Mouse (Mus musculus): ENCODE results near the gene Slc16a10. TPM values are rescaled to one million over a fixed set of nuclear protein-coding genes. Genes with fewer than 3 reads are reported as not detected.

Gene Slc16a10
- polyA plus RNA-seq, 1 experiment: 5.4 TPM

GRCm38 (mm10) chr10:40077960-40078353 lies 64.1 kb downstream of the Slc16a10 start:
- no peaks in the 10 kb centered on the region for H3K36me3 ChIP-seq (ENCODE audit: control insufficient read depth, insufficient read depth, low read length, poor library complexity, severe bottlenecking)
- no peak for TF ChIP-seq CTCF (IDR thresholded peaks at IDR 0.05; ENCODE audit: low read depth, low read length)
- no peak for TF ChIP-seq EP300 (IDR thresholded peaks at IDR 0.05; ENCODE audit: insufficient read depth, low read depth, low read length)
- TF ChIP-seq POLR2A (IDR thresholded peaks at IDR 0.05; ENCODE audit: insufficient read depth, low read length): no peak
- H3K9me3 ChIP-seq (replicated peaks; ENCODE audit: control insufficient read depth, insufficient read depth, low read length, poor library complexity, severe bottlenecking): no peaks in the 10 kb centered on the region
- H3K9ac ChIP-seq (ENCODE audit: low read depth, poor library complexity, severe bottlenecking): no peak overlapping the region
- H3K4me3 ChIP-seq (ENCODE audit: low read depth, low read length): no peak overlapping the region
- H3K4me1 ChIP-seq (ENCODE audit: control insufficient read depth, insufficient read depth, low read length): no peaks in the 10 kb centered on the region
- H3K27me3 ChIP-seq (ENCODE audit: control insufficient read depth, insufficient read depth, low read length, poor library complexity, severe bottlenecking): no peaks in the 10 kb centered on the region
- H3K27ac ChIP-seq (ENCODE audit: insufficient read depth, low read length): no peak overlapping the region

GRCm38 (mm10) chr10:40077346-40077959 lies 64.6 kb downstream of the Slc16a10 start:
- TF ChIP-seq CTCF (IDR thresholded peaks at IDR 0.05; ENCODE audit: low read depth, low read length) (no peak), EP300 (IDR thresholded peaks at IDR 0.05; ENCODE audit: insufficient read depth, low read depth, low read length) (no peak), POLR2A (IDR thresholded peaks at IDR 0.05; ENCODE audit: insufficient read depth, low read length) (no peak)
- Histone ChIP-seq H3K4me1 (ENCODE audit: control insufficient read depth, insufficient read depth, low read length) (no peaks in the 10 kb centered on the region), H3K9me3 (replicated peaks; ENCODE audit: control insufficient read depth, insufficient read depth, low read length, poor library complexity, severe bottlenecking) (no peaks in the 10 kb centered on the region), H3K27me3 (ENCODE audit: control insufficient read depth, insufficient read depth, low read length, poor library complexity, severe bottlenecking) (no peaks in the 10 kb centered on the region), H3K27ac (ENCODE audit: insufficient read depth, low read length) (no peak overlapping the region), H3K9ac (ENCODE audit: low read depth, poor library complexity, severe bottlenecking) (no peak overlapping the region), H3K36me3 (ENCODE audit: control insufficient read depth, insufficient read depth, low read length, poor library complexity, severe bottlenecking) (no peaks in the 10 kb centered on the region), H3K4me3 (ENCODE audit: low read depth, low read length) (no peak overlapping the region)

- H3K36me3 ChIP-seq (ENCODE audit: control insufficient read depth, insufficient read depth, low read length, poor library complexity, severe bottlenecking): no peaks in the 10 kb centered on the region
- no peak for TF ChIP-seq EP300 (IDR thresholded peaks at IDR 0.05; ENCODE audit: insufficient read depth, low read depth, low read length)
- no peak for TF ChIP-seq POLR2A (IDR thresholded peaks at IDR 0.05; ENCODE audit: insufficient read depth, low read length)
- no peak for TF ChIP-seq CTCF (IDR thresholded peaks at IDR 0.05; ENCODE audit: low read depth, low read length)
- H3K4me1 ChIP-seq (ENCODE audit: control insufficient read depth, insufficient read depth, low read length): no peaks in the 10 kb centered on the region
Measured at GRCm38 (mm10) chr10:40073608-40074007, 68.5 kb downstream of the Slc16a10 start.

GRCm38 (mm10) chr10:40070684-40071083 lies 71.4 kb downstream of the Slc16a10 start:
- Histone ChIP-seq H3K36me3 (ENCODE audit: control insufficient read depth, insufficient read depth, low read length, poor library complexity, severe bottlenecking) (no peaks in the 10 kb centered on the region), H3K4me3 (ENCODE audit: low read depth, low read length) (no peak overlapping the region), H3K27me3 (ENCODE audit: control insufficient read depth, insufficient read depth, low read length, poor library complexity, severe bottlenecking) (no peaks in the 10 kb centered on the region; the same call in 1 of the 2 replicates), H3K4me1 (ENCODE audit: control insufficient read depth, insufficient read depth, low read length) (no peaks in the 10 kb centered on the region), H3K9me3 (replicated peaks; ENCODE audit: control insufficient read depth, insufficient read depth, low read length, poor library complexity, severe bottlenecking) (no peaks in the 10 kb centered on the region), H3K9ac (ENCODE audit: low read depth, poor library complexity, severe bottlenecking) (no peak overlapping the region), H3K27ac (ENCODE audit: insufficient read depth, low read length) (no peak overlapping the region)
- no peak for TF ChIP-seq POLR2A (IDR thresholded peaks at IDR 0.05; ENCODE audit: insufficient read depth, low read length)
- no peak for TF ChIP-seq EP300 (IDR thresholded peaks at IDR 0.05; ENCODE audit: insufficient read depth, low read depth, low read length)
- no peak for TF ChIP-seq CTCF (IDR thresholded peaks at IDR 0.05; ENCODE audit: low read depth, low read length)

More at GRCm38 (mm10) chr10:40073608-40074007, 68.5 kb downstream of the Slc16a10 start:
- no peaks in the 10 kb centered on the region for H3K27me3 ChIP-seq (ENCODE audit: control insufficient read depth, insufficient read depth, low read length, poor library complexity, severe bottlenecking)
- H3K27ac ChIP-seq (ENCODE audit: insufficient read depth, low read length): no peak overlapping the region
- H3K9ac ChIP-seq (ENCODE audit: low read depth, poor library complexity, severe bottlenecking): no peak overlapping the region
- no peaks in the 10 kb centered on the region for H3K9me3 ChIP-seq (replicated peaks; ENCODE audit: control insufficient read depth, insufficient read depth, low read length, poor library complexity, severe bottlenecking)
- no peak overlapping the region for H3K4me3 ChIP-seq (ENCODE audit: low read depth, low read length)

- no peaks in the 10 kb centered on the region; the same call in 1 of the 2 replicates for H3K27me3 ChIP-seq (ENCODE audit: control insufficient read depth, insufficient read depth, low read length, poor library complexity, severe bottlenecking)
- no peak overlapping the region for H3K27ac ChIP-seq (ENCODE audit: insufficient read depth, low read length)
- TF ChIP-seq CTCF (IDR thresholded peaks at IDR 0.05; ENCODE audit: low read depth, low read length): no peak
- TF ChIP-seq EP300 (IDR thresholded peaks at IDR 0.05; ENCODE audit: insufficient read depth, low read depth, low read length): no peak
- TF ChIP-seq POLR2A (IDR thresholded peaks at IDR 0.05; ENCODE audit: insufficient read depth, low read length): no peak
- H3K9me3 ChIP-seq (replicated peaks; ENCODE audit: control insufficient read depth, insufficient read depth, low read length, poor library complexity, severe bottlenecking): no peaks in the 10 kb centered on the region
- no peaks in the 10 kb centered on the region for H3K4me1 ChIP-seq (ENCODE audit: control insufficient read depth, insufficient read depth, low read length)
- no peak overlapping the region for H3K4me3 ChIP-seq (ENCODE audit: low read depth, low read length)
- no peaks in the 10 kb centered on the region for H3K36me3 ChIP-seq (ENCODE audit: control insufficient read depth, insufficient read depth, low read length, poor library complexity, severe bottlenecking)
- no peak overlapping the region for H3K9ac ChIP-seq (ENCODE audit: low read depth, poor library complexity, severe bottlenecking)
Measured at GRCm38 (mm10) chr10:40069270-40069669, 72.8 kb downstream of the Slc16a10 start.

- Histone ChIP-seq H3K27me3 (ENCODE audit: control insufficient read depth, insufficient read depth, low read length, poor library complexity, severe bottlenecking) (no peaks in the 10 kb centered on the region; the same call in 1 of the 2 replicates), H3K36me3 (ENCODE audit: control insufficient read depth, insufficient read depth, low read length, poor library complexity, severe bottlenecking) (no peaks in the 10 kb centered on the region), H3K9ac (ENCODE audit: low read depth, poor library complexity, severe bottlenecking) (no peak overlapping the region), H3K4me3 (ENCODE audit: low read depth, low read length) (no peak overlapping the region), H3K4me1 (ENCODE audit: control insufficient read depth, insufficient read depth, low read length) (no peaks in the 10 kb centered on the region), H3K27ac (ENCODE audit: insufficient read depth, low read length) (no peak overlapping the region), H3K9me3 (replicated peaks; ENCODE audit: control insufficient read depth, insufficient read depth, low read length, poor library complexity, severe bottlenecking) (no peaks in the 10 kb centered on the region)
- TF ChIP-seq EP300 (IDR thresholded peaks at IDR 0.05; ENCODE audit: insufficient read depth, low read depth, low read length) (no peak), POLR2A (IDR thresholded peaks at IDR 0.05; ENCODE audit: insufficient read depth, low read length) (no peak), CTCF (IDR thresholded peaks at IDR 0.05; ENCODE audit: low read depth, low read length) (no peak)
Measured at GRCm38 (mm10) chr10:40068595-40068994, 73.5 kb downstream of the Slc16a10 start.

Measured in ES-Bruce4 (cell line).